In the genomic region with DNA sequence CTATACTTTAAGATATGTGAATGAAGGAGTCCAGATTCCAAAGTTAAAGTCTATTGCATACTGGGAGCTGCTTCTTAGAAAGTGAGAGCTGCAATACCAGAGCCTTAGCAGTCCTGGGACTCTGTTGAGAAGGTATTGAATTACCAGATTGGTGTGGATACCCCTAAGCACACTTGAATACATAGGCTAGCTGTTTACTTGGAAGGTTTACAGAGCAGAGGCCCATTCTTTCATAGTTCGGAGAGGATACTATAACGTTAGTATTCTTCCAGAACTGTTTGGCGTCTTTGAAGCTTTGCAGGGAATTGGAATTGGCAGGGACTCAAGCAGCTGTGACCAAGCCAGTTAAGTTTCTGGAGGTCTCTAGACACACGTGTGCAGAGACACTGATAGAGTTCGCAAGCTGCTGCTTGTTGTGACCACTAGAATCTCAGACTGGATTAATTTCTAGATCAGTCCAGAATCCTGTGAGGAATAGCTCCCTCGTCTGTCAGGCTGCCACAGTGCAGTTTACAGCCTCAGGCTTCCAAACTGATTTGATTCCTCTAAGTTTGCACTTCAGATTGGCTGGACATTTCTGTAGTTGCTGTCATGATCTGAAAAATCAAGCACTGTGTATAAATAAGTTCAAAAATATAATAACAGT, we compare ENCODE assay signal across 8 mouse cellular contexts. TPM values are rescaled to one million over a fixed set of nuclear protein-coding genes. Genes with fewer than 3 reads are reported as not detected.
DNase-seq lines count a peak whose midpoint lies in the region; TF ChIP-seq lines count a peak whose summit lies in the region.

No protein-coding gene starts in this region.

- no peaks in the 10 kb centered on the region for H3K4me1 ChIP-seq in testis, adult 2 months (ENCODE audit: control insufficient read depth, insufficient read depth, low read length)

- H3K27me3 ChIP-seq in testis, adult 2 months (ENCODE audit: control insufficient read depth, insufficient read depth, low read length) = no peaks in the 10 kb centered on the region

- no peak overlapping the region for H3K27ac ChIP-seq in testis, adult 2 months (ENCODE audit: control insufficient read depth, insufficient read depth, low read depth, low read length)

- TF ChIP-seq POLR2A in testis, adult 2 months (IDR thresholded peaks at IDR 0.05; ENCODE audit: control insufficient read depth, low read depth, low read length) = no peak

- peak; percentile 30 to 44 for DNase-seq in cerebellum, adult 18-20 months
- DNase-seq in cerebellum, adult 11 months = no peak
- no peak for DNase-seq in testis, postnatal 14 days (ENCODE audit: low spot score)
- peak; percentile 6 to 34 for DNase-seq in frontal cortex, postnatal 10 days (ENCODE audit: low spot score in 2 of 2)
- DNase-seq in left cerebral cortex, adult 11 months (ENCODE audit: low spot score) = peak; percentile 30
- peak; percentile 28 for DNase-seq in ovary, postnatal 36 days (ENCODE audit: low spot score)
- DNase-seq in thymus, postnatal 10 days (ENCODE audit: low spot score in 2 of 2) = no peak

- 0 out of 2 replicates have a peak, but pooled peaks have one; percentile 7 for TF ChIP-seq CTCF in testis, adult 2 months (IDR thresholded peaks at IDR 0.05; ENCODE audit: control insufficient read depth, insufficient read depth, insufficient replicate concordance, low read depth, low read length)

- no peaks in the 10 kb centered on the region for H3K36me3 ChIP-seq in testis, adult 2 months (ENCODE audit: control insufficient read depth, insufficient read depth, low read length)

- H3K4me3 ChIP-seq in testis, adult 2 months (ENCODE audit: control insufficient read depth, low read depth, low read length) = no peak overlapping the region

RNA-seq across cellular contexts. Expression of a gene that starts 18.8 kb away (rescaled TPM):
- polyA plus RNA-seq in testis, adult 2 months (2012; rRNA removed) = 4.4 and 6.4 TPM in 2 replicates

Comparison
In these comparisons a context has a peak if more than half of its experiments do, and no peak if none do; other contexts are left out.
1. DNase-seq: peak in cerebellum, adult 18-20 months (2 of 2), frontal cortex, postnatal 10 days (2 of 2), left cerebral cortex, adult 11 months (single experiment) and ovary, postnatal 36 days (single experiment); none in cerebellum, adult 11 months (single experiment), testis, postnatal 14 days (single experiment) and thymus, postnatal 10 days (0 of 2).